Mouse (Mus musculus): ENCODE measurements around the gene Gm20388. TPM values are rescaled to one million over a fixed set of nuclear protein-coding genes. Genes with fewer than 3 reads are reported as not detected.

Gm20388 gene
- polyA plus RNA-seq, 1 experiment from 2014 or later, result 5.5 TPM

DNA sequence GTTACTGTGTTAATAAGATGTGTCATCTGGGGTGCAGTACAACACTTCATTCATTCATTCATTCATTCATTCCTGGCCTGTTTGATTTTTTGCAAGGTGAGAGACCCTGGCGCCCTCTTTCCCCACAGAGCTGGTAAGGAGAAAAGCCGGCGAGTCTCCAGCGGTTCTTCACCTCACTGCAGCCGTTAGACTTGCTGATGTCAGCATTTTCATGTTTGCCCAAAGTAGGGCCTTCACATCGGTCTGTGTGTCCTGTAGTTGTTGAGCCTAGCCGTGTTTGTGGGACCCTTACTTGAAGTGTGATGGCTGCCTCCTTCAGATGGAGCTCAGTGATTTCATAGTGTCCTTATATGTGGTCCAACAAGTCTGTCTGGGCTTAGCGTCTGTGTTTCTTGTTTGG, 2059.6 kb downstream of the Gm20388 start:
- WGBS, result 65% methylated on average over 8 of the region's 8 CpGs
- no peak for ATAC-seq (ENCODE audit: borderline replicate concordance, extremely low read depth, low FRiP score, low TSS enrichment)
- no peak overlapping the region for H3K4me3 ChIP-seq
- H3K4me2 ChIP-seq, result no peak overlapping the region
- H3K9ac ChIP-seq, result no peak overlapping the region
- peaks cover 16% of the 10 kb centered on the region for H3K36me3 ChIP-seq
- peaks cover 34% of the 10 kb centered on the region; the same call in 1 of the 2 replicates for H3K4me1 ChIP-seq
- no peaks in the 10 kb centered on the region for H3K27me3 ChIP-seq
- no peak overlapping the region for H3K27ac ChIP-seq
- H3K9me3 ChIP-seq, result no peaks in the 10 kb centered on the region

- Histone ChIP-seq H3K27me3 (no peaks in the 10 kb centered on the region), H3K4me1 (peaks cover 30% of the 10 kb centered on the region; the same call in 1 of the 2 replicates), H3K9ac (no peak overlapping the region), H3K9me3 (no peaks in the 10 kb centered on the region), H3K36me3 (peaks cover 29% of the 10 kb centered on the region), H3K4me2 (no peak overlapping the region), H3K27ac (no peak overlapping the region), H3K4me3 (no peak overlapping the region)
- 63% methylated on average over 17 of the region's 17 CpGs for WGBS
- ATAC-seq (ENCODE audit: borderline replicate concordance, extremely low read depth, low FRiP score, low TSS enrichment), result no peak
Measured at GRCm38 (mm10) chr8:121971488-121972058, 2060.9 kb downstream of the Gm20388 start.

DNA sequence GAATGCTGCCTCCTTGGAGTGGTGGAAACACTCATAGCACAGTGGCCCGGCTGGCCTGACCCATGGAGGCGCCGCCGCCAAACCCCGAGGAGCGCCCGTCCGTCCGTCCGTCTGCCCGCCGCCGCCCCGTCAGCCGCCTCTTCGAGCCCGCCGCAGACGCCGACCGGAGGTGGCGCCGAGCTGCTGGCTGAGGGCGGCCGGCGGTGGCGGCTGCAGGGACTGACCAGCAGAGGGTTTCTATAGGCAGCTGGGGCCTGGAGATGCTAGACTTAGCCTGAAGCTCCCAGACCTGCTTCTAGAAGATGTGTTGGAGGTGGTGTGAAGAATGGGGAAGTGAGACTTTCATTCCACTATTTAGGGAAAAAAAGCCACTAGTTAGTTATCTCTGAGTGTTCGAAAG, 2063.3 kb downstream of the Gm20388 start:
- H3K27me3 ChIP-seq, result no peaks in the 10 kb centered on the region
- H3K9me3 ChIP-seq, result no peaks in the 10 kb centered on the region
- 92% methylated on average over 28 of the region's 28 CpGs for WGBS

GRCm38 (mm10) chr8:121977819-121978590, 2067.4 kb downstream of the Gm20388 start:
- Histone ChIP-seq H3K27ac (no peak overlapping the region), H3K9me3 (no peaks in the 10 kb centered on the region), H3K4me1 (no peaks in the 10 kb centered on the region), H3K4me3 (no peak overlapping the region), H3K36me3 (peaks cover 78% of the 10 kb centered on the region), H3K9ac (no peak overlapping the region), H3K4me2 (no peak overlapping the region), H3K27me3 (no peaks in the 10 kb centered on the region)
- ATAC-seq (ENCODE audit: borderline replicate concordance, extremely low read depth, low FRiP score, low TSS enrichment), result no peak
- 68% methylated on average over 8 of the region's 8 CpGs for WGBS

More for the DNA sequence above, 2063.3 kb downstream of the Gm20388 start:
- Histone ChIP-seq H3K9ac (no peak overlapping the region), H3K36me3 (peaks cover 46% of the 10 kb centered on the region), H3K27ac (no peak overlapping the region), H3K4me2 (no peak overlapping the region), H3K4me1 (0 out of 2 replicates have a peak, but pooled peaks cover 9% of the 10 kb centered on the region), H3K4me3 (no peak overlapping the region)
- ATAC-seq (ENCODE audit: borderline replicate concordance, extremely low read depth, low FRiP score, low TSS enrichment), result no peak

GRCm38 (mm10) chr8:121978670-121979069, 2068.0 kb downstream of the Gm20388 start:
- H3K4me2 ChIP-seq, result no peak overlapping the region
- no peaks in the 10 kb centered on the region for H3K9me3 ChIP-seq
- no peak overlapping the region for H3K27ac ChIP-seq
- no peaks in the 10 kb centered on the region for H3K4me1 ChIP-seq
- no peaks in the 10 kb centered on the region for H3K27me3 ChIP-seq
- WGBS, result 96% methylated on average over 13 of the region's 13 CpGs
- ATAC-seq (ENCODE audit: borderline replicate concordance, extremely low read depth, low FRiP score, low TSS enrichment), result no peak
- H3K9ac ChIP-seq, result no peak overlapping the region
- no peak overlapping the region for H3K4me3 ChIP-seq
- peaks cover 84% of the 10 kb centered on the region for H3K36me3 ChIP-seq

DNA sequence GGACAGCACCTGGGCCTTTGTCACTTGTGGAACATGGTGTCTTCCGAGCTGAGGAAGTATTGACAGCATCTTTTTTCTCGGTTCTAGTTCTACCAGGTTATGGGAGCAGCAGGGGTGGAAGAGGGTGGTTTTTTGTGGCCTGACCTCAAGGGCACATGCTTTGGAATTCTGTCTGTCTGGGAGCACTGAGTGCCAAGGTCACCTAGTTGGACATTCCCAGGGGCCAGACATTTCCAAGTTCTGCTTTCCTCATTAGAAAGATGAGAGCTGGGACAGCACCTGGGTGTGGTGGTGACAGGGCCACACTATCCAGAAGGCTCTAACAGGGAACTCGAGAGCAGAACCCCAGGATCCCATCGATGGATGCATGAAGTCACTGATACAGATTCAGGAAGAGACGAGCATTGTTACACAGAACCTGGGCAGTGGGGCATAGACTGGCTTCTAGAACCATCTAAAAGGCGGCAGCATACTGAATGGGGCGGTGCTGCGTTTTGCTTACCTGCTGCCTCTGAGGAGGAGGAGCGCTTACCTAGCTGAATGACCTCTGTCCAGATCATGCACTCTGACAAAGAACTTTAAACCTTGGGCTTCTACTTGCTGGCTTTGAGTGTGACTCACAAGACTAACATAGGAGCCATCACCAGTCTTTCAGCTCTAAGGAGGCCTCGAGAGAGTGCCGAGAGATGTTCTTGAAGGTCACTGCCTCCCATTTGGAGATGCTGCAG, 2070.3 kb downstream of the Gm20388 start:
- no peak overlapping the region for H3K4me3 ChIP-seq
- 91% methylated on average over 11 of the region's 11 CpGs for whole genome bisulfite sequencing
- no peaks in the 10 kb centered on the region for H3K9me3 ChIP-seq

GRCm38 (mm10) chr8:121981520-121981895, 2070.9 kb downstream of the Gm20388 start:
- Histone ChIP-seq H3K4me3 (no peak overlapping the region), H3K36me3 (peaks cover 61% of the 10 kb centered on the region)
- 79% methylated on average over 7 of the region's 7 CpGs for WGBS

More for the DNA sequence above, 2070.3 kb downstream of the Gm20388 start:
- H3K27ac ChIP-seq, result no peak overlapping the region
- no peak for ATAC-seq (ENCODE audit: borderline replicate concordance, extremely low read depth, low FRiP score, low TSS enrichment)
- H3K4me2 ChIP-seq, result no peak overlapping the region
- no peak overlapping the region for H3K9ac ChIP-seq
- no peaks in the 10 kb centered on the region for H3K27me3 ChIP-seq
- no peaks in the 10 kb centered on the region for H3K4me1 ChIP-seq
- H3K36me3 ChIP-seq, result peaks cover 66% of the 10 kb centered on the region

DNA sequence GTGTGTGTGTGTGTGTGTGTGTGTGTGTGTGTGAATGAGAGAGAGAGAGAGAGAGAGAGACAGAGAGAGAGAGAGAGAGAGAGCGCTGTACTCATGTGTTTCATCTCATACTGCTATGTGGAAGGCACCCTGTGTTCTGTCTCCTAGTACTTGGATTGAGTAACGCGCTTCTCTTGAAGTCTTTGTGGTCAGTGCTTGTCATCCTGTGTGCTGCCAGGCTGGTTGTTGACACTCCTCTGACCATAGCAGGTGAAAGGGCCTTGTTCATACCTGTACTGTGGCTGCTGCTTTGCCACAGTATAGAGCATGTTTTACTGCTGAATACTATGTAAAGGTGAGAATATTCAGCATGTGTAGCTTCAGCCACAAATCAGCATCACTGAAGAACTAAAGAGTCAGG, 2075.0 kb downstream of the Gm20388 start:
- H3K9ac ChIP-seq, result no peak overlapping the region
- 100% methylated on average over 3 of the region's 3 CpGs for WGBS
- no peak overlapping the region for H3K27ac ChIP-seq
- H3K4me1 ChIP-seq, result no peaks in the 10 kb centered on the region
- ATAC-seq (ENCODE audit: borderline replicate concordance, extremely low read depth, low FRiP score, low TSS enrichment), result no peak
- H3K36me3 ChIP-seq, result peaks cover 59% of the 10 kb centered on the region
- H3K4me3 ChIP-seq, result no peak overlapping the region
- no peak overlapping the region for H3K4me2 ChIP-seq
- no peaks in the 10 kb centered on the region for H3K9me3 ChIP-seq
- H3K27me3 ChIP-seq, result no peaks in the 10 kb centered on the region

More at GRCm38 (mm10) chr8:121981520-121981895, 2070.9 kb downstream of the Gm20388 start:
- H3K9ac ChIP-seq, result no peak overlapping the region
- no peak overlapping the region for H3K27ac ChIP-seq
- no peaks in the 10 kb centered on the region for H3K4me1 ChIP-seq
- ATAC-seq (ENCODE audit: borderline replicate concordance, extremely low read depth, low FRiP score, low TSS enrichment), result no peak
- H3K27me3 ChIP-seq, result no peaks in the 10 kb centered on the region
- no peaks in the 10 kb centered on the region for H3K9me3 ChIP-seq
- H3K4me2 ChIP-seq, result no peak overlapping the region

DNA sequence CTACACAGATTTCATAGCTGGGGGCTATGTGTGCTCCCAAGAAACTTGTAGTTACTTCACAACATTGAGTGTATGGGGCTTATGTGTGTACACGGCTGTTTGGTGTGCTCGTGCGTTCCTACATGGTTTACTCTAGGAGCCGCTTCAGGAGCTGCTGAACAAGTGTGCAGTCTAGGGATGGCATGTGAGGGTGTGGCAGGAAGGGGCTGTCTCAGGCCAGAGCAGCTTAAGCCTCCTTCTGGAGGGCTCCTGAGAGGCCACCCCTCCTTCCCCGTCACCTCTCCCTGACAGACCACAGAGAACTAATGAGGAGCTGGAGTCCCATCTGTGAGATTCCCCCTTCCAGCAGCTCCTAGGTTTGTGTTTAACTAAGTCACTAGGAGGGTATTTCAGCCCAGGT, 2077.3 kb downstream of the Gm20388 start:
- WGBS, result 76% methylated on average over 5 of the region's 5 CpGs
- ATAC-seq (ENCODE audit: borderline replicate concordance, extremely low read depth, low FRiP score, low TSS enrichment), result no peak
- peaks cover 59% of the 10 kb centered on the region for H3K36me3 ChIP-seq

DNA sequence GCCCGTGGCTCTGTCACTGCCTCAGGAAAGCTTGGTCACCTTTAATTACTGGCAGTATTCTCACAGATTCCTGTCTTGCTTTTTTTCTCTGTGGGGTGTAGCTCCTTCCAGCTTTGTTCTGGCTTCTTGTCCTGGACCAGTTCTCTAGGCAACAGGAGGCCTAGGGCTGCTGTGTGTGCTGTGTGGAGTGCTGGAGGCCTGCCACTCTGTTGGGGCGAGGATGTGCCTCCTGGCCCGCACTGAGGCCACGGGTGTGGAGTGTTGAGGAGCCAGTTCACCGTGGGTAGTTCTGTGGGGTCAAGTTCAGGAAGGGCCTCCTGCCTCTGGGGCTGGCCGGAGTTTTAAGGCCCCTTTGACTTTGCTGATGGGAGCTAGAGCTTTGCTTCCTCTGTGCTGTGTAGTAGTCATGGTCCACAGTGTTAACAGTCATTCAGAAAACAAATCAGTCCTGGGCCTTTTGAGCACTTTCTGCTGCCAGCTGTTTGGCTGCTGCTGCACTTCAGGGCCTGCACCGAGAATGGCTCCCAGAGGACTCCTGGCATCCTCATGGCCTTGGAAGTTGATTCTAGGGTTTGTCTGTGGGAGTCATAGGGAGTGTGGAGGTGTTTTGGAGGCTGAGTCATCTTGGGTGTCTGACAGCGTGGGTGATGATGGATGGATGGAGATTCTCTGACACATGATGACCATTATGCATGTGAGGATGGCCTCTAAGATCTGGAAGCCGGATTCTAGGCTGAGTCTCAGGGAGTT, 2080.0 kb downstream of the Gm20388 start:
- H3K4me1 ChIP-seq, result no peaks in the 10 kb centered on the region
- H3K9ac ChIP-seq, result no peak overlapping the region
- H3K4me3 ChIP-seq, result no peak overlapping the region
- no peak overlapping the region for H3K4me2 ChIP-seq
- H3K27ac ChIP-seq, result no peak overlapping the region
- no peaks in the 10 kb centered on the region for H3K9me3 ChIP-seq
- peaks cover 65% of the 10 kb centered on the region for H3K36me3 ChIP-seq
- H3K27me3 ChIP-seq, result no peaks in the 10 kb centered on the region
- no peak for ATAC-seq (ENCODE audit: borderline replicate concordance, extremely low read depth, low FRiP score, low TSS enrichment)
- WGBS, result 76% methylated on average over 9 of the region's 9 CpGs

More for the DNA sequence above, 2077.3 kb downstream of the Gm20388 start:
- H3K9me3 ChIP-seq, result no peaks in the 10 kb centered on the region
- H3K27ac ChIP-seq, result no peak overlapping the region
- H3K4me2 ChIP-seq, result no peak overlapping the region
- H3K9ac ChIP-seq, result no peak overlapping the region
- H3K4me1 ChIP-seq, result no peaks in the 10 kb centered on the region
- no peaks in the 10 kb centered on the region for H3K27me3 ChIP-seq
- no peak overlapping the region for H3K4me3 ChIP-seq

GRCm38 (mm10) chr8:121991611-121992010, 2081.0 kb downstream of the Gm20388 start:
- H3K9ac ChIP-seq, result no peak overlapping the region
- no peaks in the 10 kb centered on the region for H3K4me1 ChIP-seq
- ATAC-seq (ENCODE audit: borderline replicate concordance, extremely low read depth, low FRiP score, low TSS enrichment), result no peak
- no peaks in the 10 kb centered on the region for H3K9me3 ChIP-seq
- H3K36me3 ChIP-seq, result peaks cover 69% of the 10 kb centered on the region
- 80% methylated on average over 7 of the region's 7 CpGs for WGBS
- no peak overlapping the region for H3K4me2 ChIP-seq
- no peak overlapping the region for H3K4me3 ChIP-seq
- H3K27me3 ChIP-seq, result no peaks in the 10 kb centered on the region
- H3K27ac ChIP-seq, result no peak overlapping the region

Measured in lung, embryonic 15.5 days (tissue).